Comparison of ENCODE assay signal across 17 mouse cellular contexts in the genomic region with DNA sequence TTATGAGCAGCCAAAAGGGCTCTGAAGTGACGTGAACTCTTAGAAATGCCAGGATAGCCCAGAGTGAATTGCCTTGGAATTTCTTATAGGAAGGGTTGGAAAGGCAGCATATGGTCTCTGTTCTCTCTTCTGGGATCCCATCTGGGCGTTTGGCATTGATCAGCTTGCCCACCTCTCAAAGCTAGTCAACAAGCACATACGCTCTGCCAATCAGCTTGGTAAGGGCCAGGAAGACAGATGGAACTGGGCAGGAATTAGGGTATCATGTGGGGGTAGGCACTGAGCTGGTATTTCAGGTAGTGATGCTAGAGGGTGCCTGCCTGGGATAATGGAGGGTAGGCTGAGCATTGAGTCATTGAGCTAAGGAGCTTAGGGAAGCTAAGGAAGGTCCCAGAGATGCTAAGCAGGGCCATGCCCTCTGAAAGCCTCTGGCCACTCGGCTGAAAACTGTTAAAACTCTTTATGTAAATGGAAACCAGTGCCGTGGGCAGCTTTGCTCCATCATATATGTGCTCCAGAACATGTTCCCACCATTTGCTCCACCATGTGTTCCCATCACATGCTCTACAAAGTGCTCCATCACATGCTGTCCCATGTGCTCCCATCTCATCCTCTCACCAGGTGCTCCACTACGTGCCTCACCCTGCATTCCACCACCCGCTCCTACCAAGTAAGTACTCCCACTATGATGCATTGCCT. TPM values are rescaled to one million over a fixed set of nuclear protein-coding genes. Genes with fewer than 3 reads are reported as not detected.
A peak's percentile ranks its signal among the peaks of the same experiment; 100 is the strongest.
DNase-seq lines count a peak whose midpoint lies in the region; ATAC-seq lines count a peak whose summit lies in the region.
"Had no signal": no experiment of that assay in that cellular context is flagged by ENCODE, and none has a peak within 500 bp of the region (broad histone marks: within the 10 kb centered on the region; RNA-seq: fewer than 3 reads in every experiment).

No protein-coding gene starts in this region.

- peak; percentile 38; the same call in 1 of the 2 replicates for ATAC-seq in hindbrain, embryonic 16.5 days
- no peak for ATAC-seq in hindbrain, embryonic 12.5 days (ENCODE audit: low FRiP score)
- no peak for ATAC-seq in activated CD4-positive, CD25-positive, alpha-beta regulatory T cell, adult 4 months
- ATAC-seq in midbrain, embryonic 13.5 days: no peak

- H3K9me3 ChIP-seq in hindbrain, embryonic 16.5 days (ENCODE audit: control insufficient read depth, low read length): no peaks in the 10 kb centered on the region
- no peaks in the 10 kb centered on the region for H3K9me3 ChIP-seq in hindbrain, embryonic 12.5 days (replicated peaks)
- no peaks in the 10 kb centered on the region for H3K9me3 ChIP-seq in midbrain, embryonic 13.5 days
- H3K9me3 ChIP-seq: heart, embryonic 13.5 days; kidney, embryonic 15.5 days; limb, embryonic 10.5 days; liver, embryonic 15.5 days had no signal

- no peak overlapping the region for H3K9ac ChIP-seq in hindbrain, embryonic 16.5 days (ENCODE audit: low read depth, low read length)
- no peak overlapping the region for H3K9ac ChIP-seq in hindbrain, embryonic 12.5 days
- H3K9ac ChIP-seq in midbrain, embryonic 13.5 days (replicated peaks): no peak overlapping the region
- H3K9ac ChIP-seq: heart, embryonic 13.5 days; kidney, embryonic 15.5 days; liver, embryonic 15.5 days had no signal

- H3K27ac ChIP-seq in hindbrain, embryonic 16.5 days (ENCODE audit: low read depth, low read length): no peak overlapping the region
- H3K27ac ChIP-seq in hindbrain, embryonic 12.5 days: no peak overlapping the region
- no peak overlapping the region for H3K27ac ChIP-seq in midbrain, embryonic 13.5 days
- H3K27ac ChIP-seq: heart, embryonic 13.5 days; kidney, embryonic 15.5 days; limb, embryonic 10.5 days; liver, embryonic 15.5 days had no signal

- no peak overlapping the region for H3K4me2 ChIP-seq in hindbrain, embryonic 16.5 days (ENCODE audit: low read length)
- no peak overlapping the region for H3K4me2 ChIP-seq in hindbrain, embryonic 12.5 days (replicated peaks)
- no peak overlapping the region for H3K4me2 ChIP-seq in midbrain, embryonic 13.5 days (replicated peaks)
- H3K4me2 ChIP-seq: heart, embryonic 13.5 days; kidney, embryonic 15.5 days; liver, embryonic 15.5 days had no signal

- H3K27me3 ChIP-seq in hindbrain, embryonic 16.5 days (replicated peaks; ENCODE audit: control insufficient read depth, insufficient read depth, low read length): no peaks in the 10 kb centered on the region
- H3K27me3 ChIP-seq in hindbrain, embryonic 12.5 days: no peaks in the 10 kb centered on the region
- 0 out of 2 replicates have a peak, but pooled peaks cover 3% of the 10 kb centered on the region for H3K27me3 ChIP-seq in midbrain, embryonic 13.5 days
- H3K27me3 ChIP-seq: kidney, embryonic 15.5 days; liver, embryonic 15.5 days had no signal

- peak; percentile 74 for DNase-seq in brain, embryonic 18.5 days (ENCODE audit: low read depth, low spot score)
- peak; percentile 91 to 94 for DNase-seq in cerebellum, postnatal 10 days
- DNase-seq in layer of hippocampus, adult 8-10 months (ENCODE audit: low spot score in 2 of 2): peak; percentile 80 to 85
- no peak for DNase-seq in kidney, postnatal 4 days
- DNase-seq: B cell, adult 2 months; gastrocnemius, postnatal 10 days; lung, postnatal 36 days; midbrain, embryonic 14.5 days had no signal

- H3K36me3 ChIP-seq in hindbrain, embryonic 16.5 days (ENCODE audit: control insufficient read depth, insufficient read depth, low read length): no peaks in the 10 kb centered on the region
- no peaks in the 10 kb centered on the region for H3K36me3 ChIP-seq in hindbrain, embryonic 12.5 days
- H3K36me3 ChIP-seq in midbrain, embryonic 13.5 days: peaks cover 5% of the 10 kb centered on the region; the same call in 1 of the 2 replicates
- H3K36me3 ChIP-seq: heart, embryonic 13.5 days; kidney, embryonic 15.5 days; limb, embryonic 10.5 days; liver, embryonic 15.5 days had no signal

- 88% methylated on average over 7 of the region's 7 CpGs for WGBS in hindbrain, embryonic 16.5 days
- WGBS in hindbrain, embryonic 12.5 days: 90% methylated on average over 7 of the region's 7 CpGs
- WGBS in midbrain, embryonic 13.5 days: 84% methylated on average over 7 of the region's 7 CpGs

- H3K4me1 ChIP-seq in hindbrain, embryonic 16.5 days (ENCODE audit: control insufficient read depth, insufficient read depth, low read depth, low read length): peaks cover 7% of the 10 kb centered on the region
- peaks cover 12% of the 10 kb centered on the region; the same call in 1 of the 2 replicates for H3K4me1 ChIP-seq in hindbrain, embryonic 12.5 days
- peaks cover 8% of the 10 kb centered on the region for H3K4me1 ChIP-seq in midbrain, embryonic 13.5 days (replicated peaks)
- H3K4me1 ChIP-seq: heart, embryonic 13.5 days; liver, embryonic 15.5 days had no signal

- H3K4me3 ChIP-seq in hindbrain, embryonic 16.5 days (ENCODE audit: low read length): no peak overlapping the region
- no peak overlapping the region for H3K4me3 ChIP-seq in hindbrain, embryonic 12.5 days
- no peak overlapping the region for H3K4me3 ChIP-seq in midbrain, embryonic 13.5 days (replicated peaks)
- H3K4me3 ChIP-seq: erythroblast, embryonic 14.5 days; heart, embryonic 13.5 days; kidney, embryonic 15.5 days; limb, embryonic 10.5 days; liver, embryonic 15.5 days had no signal

RNA-seq across cellular contexts. Expression of gene Wnt7a, which starts 51.3 kb away (rescaled TPM):
- polyA plus RNA-seq in hindbrain, embryonic 16.5 days (2015; fragmentation: Nextera tagmentation; extraction: Ambion mirVana): 7.9 and 11.2 TPM in 2 replicates
- 9.4 and 12.0 TPM in 2 replicates for polyA plus RNA-seq in hindbrain, embryonic 12.5 days (2016; fragmentation: Nextera tagmentation; extraction: Ambion mirVana)
- 10 to 100 TPM; 12.9 to 26.9 (median 21.2) TPM for total RNA-seq in layer of hippocampus, adult 8-10 months (2022)
- not detected for polyA plus RNA-seq in activated CD4-positive, CD25-positive, alpha-beta regulatory T cell, adult 4 months (2017; shearing (Covaris generic))
- polyA plus RNA-seq in midbrain, embryonic 13.5 days (2015; fragmentation: Nextera tagmentation; extraction: Ambion mirVana): 9.4 and 9.9 TPM in 2 replicates
- total RNA-seq: gastrocnemius, postnatal 10 days had no signal
- polyA plus RNA-seq: erythroblast, embryonic 14.5 days; liver, embryonic 15.5 days had no signal

Comparison
In these comparisons a context has a peak if more than half of its experiments do, and no peak if none do; other contexts are left out.
1. DNase-seq: peak in brain, embryonic 18.5 days (single experiment), cerebellum, postnatal 10 days (2 of 2) and layer of hippocampus, adult 8-10 months (2 of 2); none in kidney, postnatal 4 days (0 of 2).